Mouse (Mus musculus) megakaryocyte, embryonic 14.5 days (primary cell): ENCODE data around the gene A930009A15Rik.

ENCODE experiments used
- FLI1 ChIP-seq: IDR thresholded peaks from 2 replicates; pipeline ENCODE4 v1.6.1; 2012; ENCODE audit warnings: low read length, inconsistent platforms, mixed read lengths
- GATA1 ChIP-seq: IDR thresholded peaks from 3 replicates; pipeline ENCODE4 v1.6.1; 2012; ENCODE audit warnings: mixed read lengths, low read length, inconsistent platforms, borderline replicate concordance

DNA sequence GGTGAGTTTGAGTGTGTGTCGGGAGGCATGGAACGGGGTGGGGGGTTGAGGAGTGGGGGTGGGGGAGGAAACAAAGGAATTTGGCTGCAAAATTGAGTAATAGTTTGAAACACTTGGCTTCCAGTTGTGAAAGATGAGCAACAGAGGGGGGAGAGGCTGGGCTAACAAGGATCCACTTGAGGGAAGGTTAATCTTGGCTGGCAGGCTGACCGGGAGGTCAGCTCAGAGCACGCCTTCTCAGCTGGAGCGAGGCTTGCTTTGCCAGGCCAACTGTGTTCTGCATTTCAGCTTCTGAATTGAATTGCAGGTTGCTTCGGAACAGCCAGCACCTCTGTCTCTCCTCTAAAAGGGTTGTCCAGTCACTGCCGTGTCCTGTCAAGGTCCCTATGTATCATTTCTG is 9.7 kb downstream of the A930009A15Rik start:
- TF ChIP-seq GATA1 (no peak), FLI1 (no peak)
